Mouse (Mus musculus) ovary, postnatal 36 days (tissue): ENCODE measurements at regions not wholly inside any gene's neighbourhood (a gene's known extent, or its start where the extent isn't known, plus 50 kb on each side); places are given as distances from the start of the nearest gene placed in this dataset.
"Not testable (repeated sequence)": the region's sequence is repeated elsewhere in the genome, so short reads cannot be mapped to it uniquely, and the experiment has no call there.

Experiments used
- DNase-seq: peaks from one replicate; pipeline ENCODE4 v3.0.0; 2022; ENCODE audit warnings: low spot score, mixed read lengths

DNA sequence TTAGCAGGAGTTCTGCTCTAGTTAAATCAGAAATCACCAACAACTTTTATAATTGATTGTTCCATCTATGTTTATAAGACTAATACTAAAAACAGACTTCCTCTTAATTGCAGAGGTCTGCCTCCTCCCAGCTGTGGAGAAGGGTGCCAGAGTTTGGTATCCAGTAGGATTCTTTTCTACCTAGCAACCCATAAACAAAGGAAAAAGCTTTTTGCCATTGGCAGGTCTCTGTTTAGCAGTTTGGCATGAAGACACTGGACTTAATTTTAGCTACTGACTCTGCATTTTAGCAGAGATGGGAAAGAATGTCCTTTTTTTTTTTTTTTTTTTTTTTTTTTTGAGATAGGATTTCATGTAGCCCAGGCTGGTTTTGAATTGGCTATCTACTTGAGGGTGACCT, 1628.4 kb downstream of the A830018L16Rik start:
- no peak for DNase-seq

DNA sequence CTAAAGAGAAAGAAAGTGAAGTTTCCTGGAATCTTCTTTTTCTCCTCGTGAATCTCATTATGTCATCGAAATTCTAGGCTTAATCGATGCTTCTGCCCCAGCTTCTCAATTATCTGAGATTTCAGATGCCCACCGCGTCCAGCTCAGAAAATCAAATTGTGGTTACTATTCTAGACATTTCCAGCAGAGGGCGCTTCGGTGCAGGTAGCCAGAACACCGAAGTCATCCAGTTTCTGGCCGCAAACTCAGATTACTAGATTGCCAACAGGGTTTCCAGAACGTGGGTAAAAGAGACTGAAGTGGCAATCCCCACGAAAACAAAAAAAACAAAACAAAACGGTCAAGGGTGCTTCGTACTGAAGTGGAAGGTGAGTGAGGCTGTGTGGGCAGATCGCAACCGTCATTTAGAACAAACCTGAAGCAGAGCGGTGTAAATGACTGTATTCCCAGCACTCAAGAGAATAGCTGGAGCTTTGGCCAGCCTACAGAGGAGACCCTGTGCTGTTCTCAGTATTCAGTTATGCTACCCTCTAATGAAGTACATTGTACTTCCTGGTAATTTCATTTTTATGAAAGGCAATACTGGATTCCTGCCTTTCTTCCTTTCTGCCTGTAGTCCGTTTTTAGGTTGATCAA, 1636.4 kb downstream of the A830018L16Rik start:
- peak; percentile 6 for DNase-seq

DNA sequence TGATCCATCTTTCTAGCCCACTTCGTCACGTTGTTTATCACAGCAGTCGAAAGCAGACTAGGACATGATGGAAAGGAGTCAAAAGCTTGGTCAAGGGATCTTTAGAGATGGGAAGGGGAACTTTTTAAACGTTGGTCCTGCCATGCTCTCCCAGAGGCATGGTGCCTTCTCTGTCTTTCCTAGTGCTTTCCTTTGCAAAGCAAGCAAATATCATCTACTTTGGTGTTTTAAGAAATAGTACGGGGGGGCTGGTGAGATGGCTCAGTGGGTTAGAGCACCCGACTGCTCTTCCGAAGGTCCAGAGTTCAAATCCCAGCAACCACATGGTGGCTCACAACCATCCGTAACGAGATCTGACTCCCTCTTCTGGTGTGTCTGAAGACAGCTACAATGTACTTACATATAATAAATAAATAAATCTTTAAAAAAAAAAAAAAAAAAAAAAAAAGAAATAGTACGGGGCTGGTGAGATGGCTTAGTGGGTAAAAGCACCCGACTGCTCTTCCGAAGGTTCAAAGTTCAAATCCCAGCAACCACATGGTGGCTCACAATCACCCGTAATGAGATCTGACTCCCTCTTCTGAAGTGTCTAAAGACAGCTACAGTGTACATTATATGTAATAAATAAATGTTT, 1637.6 kb downstream of the A830018L16Rik start:
- DNase-seq = not testable (repeated sequence)

GRCm38 (mm10) chr1:13052067-13052460, 1638.2 kb downstream of the A830018L16Rik start:
- DNase-seq = peak; percentile 7

DNA sequence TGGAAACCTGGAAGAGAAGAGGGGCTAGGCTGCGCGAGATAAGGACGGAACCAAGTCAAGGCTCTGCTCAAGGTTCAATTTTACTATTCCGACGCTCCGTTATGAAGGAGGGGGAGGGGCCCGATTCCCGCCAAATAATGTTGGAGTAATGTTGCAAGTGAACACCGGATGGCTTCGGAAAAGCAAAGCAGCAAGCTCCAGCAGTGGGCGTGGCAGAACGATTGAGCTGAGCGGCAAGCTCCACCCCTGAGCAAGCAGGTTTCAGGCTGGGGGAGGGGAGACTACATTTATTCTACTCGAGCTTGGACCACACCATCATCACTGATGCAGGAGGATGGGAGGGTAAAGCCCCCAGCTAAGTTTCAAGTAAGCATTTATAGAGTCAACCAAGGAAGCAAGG, 1643.8 kb downstream of the A830018L16Rik start:
- DNase-seq = no peak

DNA sequence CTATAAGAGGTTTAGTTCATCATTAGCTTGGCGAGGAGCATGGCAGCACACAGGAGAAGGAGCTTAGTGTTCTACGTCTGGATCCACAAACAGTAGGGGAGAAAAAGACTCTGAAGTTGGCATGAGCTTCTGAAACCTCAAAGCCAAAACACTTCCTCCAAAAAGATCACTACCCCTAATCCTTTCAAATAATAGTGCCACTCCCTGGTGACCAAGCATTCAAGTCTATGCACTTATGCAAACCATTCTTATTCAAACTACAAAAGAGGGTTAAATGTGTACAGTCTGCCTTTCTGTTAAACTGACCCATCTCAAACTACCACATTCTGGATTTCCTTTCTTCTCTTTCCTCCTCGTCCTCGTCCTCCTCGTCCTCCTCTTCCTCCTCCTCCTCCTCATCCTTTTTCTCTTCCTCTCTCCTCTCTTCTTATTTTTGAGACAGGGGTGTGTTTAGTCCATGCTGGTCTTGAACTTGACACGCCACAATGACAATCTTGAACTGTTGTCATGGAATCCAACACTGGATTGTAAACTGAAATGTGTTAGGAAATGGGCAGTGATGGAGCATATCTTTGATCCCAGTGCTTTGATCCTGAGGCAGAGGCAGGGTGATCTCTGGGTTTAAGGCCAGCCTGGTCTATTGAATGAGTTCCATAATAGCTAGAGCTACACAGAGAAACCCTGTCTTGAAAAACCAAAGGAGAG, 1645.9 kb downstream of the A830018L16Rik start:
- no peak for DNase-seq
